Mouse (Mus musculus) gastrocnemius, adult 2 months (tissue): ENCODE measurements around the gene Gm14393. TPM values are rescaled to one million over a fixed set of nuclear protein-coding genes. Genes with fewer than 3 reads are reported as not detected.
"Not testable (repeated sequence)": the region's sequence is repeated elsewhere in the genome, so short reads cannot be mapped to it uniquely, and the experiment has no call there.

Source experiments
- DNase-seq: peaks from one replicate; pipeline ENCODE4 v3.0.0; 2022
- H3K27ac ChIP-seq: fragments of 200-600 bp; 2 replicates; pipeline ENCODE4 v1.8.1; 2022; ENCODE audit warnings: mild to moderate bottlenecking
- H3K4me3 ChIP-seq: fragments of 200-600 bp; 2 replicates; pipeline ENCODE4 v1.8.1; 2022; ENCODE audit warnings: mild to moderate bottlenecking, moderate library complexity
- intact Hi-C: fragments of 180-260 bp; cut with DNase I; formaldehyde crosslinking; loops from one replicate; pipeline ENCODE4 v1.15.1; 2025
- long read RNA-seq, 2 experiments: library from polyadenylated mRNA; stranded (forward); transcript quantifications; one replicate each; pipeline ENCODE4 v2.0.0; 2021
- total RNA-seq, 2 experiments: library from RNA; stranded (reverse); gene quantifications; 2 replicates each; pipeline ENCODE4 v1.2.3; 2021

Gene Gm14393
- total RNA-seq: 1 to 10 TPM in 1 of 2 experiments, not detected in 1; 1.0 TPM
- long read RNA-seq, experiment 1, partial matches to known transcripts: 1 of 1 reads
- long read RNA-seq, experiment 1, other reads (novel, unspliced or antisense): 0 of 1 reads
- long read RNA-seq, experiment 2, partial matches to known transcripts: 1 of 2 reads
- long read RNA-seq, experiment 2, other reads (novel, unspliced or antisense): 1 of 2 reads

- H3K4me3 ChIP-seq, H3K27ac ChIP-seq, intact Hi-C loops: not testable (repeated sequence)
Observed at GRCm38 (mm10) chr2:175067681-175068261, at the start of gene Gm14393. Gene Gm14393 (minus strand): TSS chr2:175067781.

DNA sequence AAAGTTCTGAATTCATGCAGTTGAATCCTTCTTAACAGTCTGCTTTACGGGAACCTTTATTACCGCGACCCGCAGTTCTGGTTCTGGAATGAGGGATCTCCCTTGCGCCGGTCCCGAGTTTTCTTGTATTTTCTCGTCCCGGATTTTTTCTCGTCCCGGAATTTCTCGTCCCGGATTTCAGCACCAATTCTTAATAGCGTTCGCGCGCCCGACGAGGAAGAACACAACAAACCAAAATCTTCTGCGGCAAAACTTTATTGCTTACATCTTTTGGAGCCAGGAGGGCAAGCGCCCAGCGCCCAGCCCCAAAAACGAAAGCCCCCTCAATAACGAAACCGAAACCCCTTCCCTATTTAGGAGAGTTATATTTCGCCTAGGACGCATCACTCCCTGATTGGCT lies 23.3 kb downstream of the Gm14393 start:
- H3K4me3 ChIP-seq, intact Hi-C loops, H3K27ac ChIP-seq, DNase-seq: not testable (repeated sequence)

More at GRCm38 (mm10) chr2:175067681-175068261, at the start of gene Gm14393:
- DNase-seq: not testable (repeated sequence)

Other genes with a start within 250 kb of the Gm14393 start
- gene Gm14444, start 57.5 kb downstream of the Gm14393 start, total RNA-seq: under 1 TPM; 0.36 to 0.75 TPM
- 10 to 100 TPM in 1 of 2 experiments, 1 to 10 TPM in 1; 8.2 to 11.2 TPM for gene Gm14399, start 74.2 kb upstream of the Gm14393 start, total RNA-seq
- 1 to 10 TPM in 1 of 2 experiments, under 1 TPM in 1; 0.59 to 1.0 TPM for gene Gm14443, start 108.1 kb upstream of the Gm14393 start, total RNA-seq
- 10 to 100 TPM; 53.5 to 54.7 TPM for gene Gm14391, start 139.1 kb upstream of the Gm14393 start, total RNA-seq
- under 1 TPM in 1 of 2 experiments, not detected in 1; 0.08 TPM for gene Gm14440, start 207.3 kb upstream of the Gm14393 start, total RNA-seq